Mouse (Mus musculus): Measurements from ENCODE around the gene Med17.
"Not testable (repeated sequence)": the region's sequence is repeated elsewhere in the genome, so short reads cannot be mapped to it uniquely, and the experiment has no call there.

The Med17 gene

GRCm38 (mm10) chr9:15279649-15280490 is at the start of gene Med17:
Gene Med17, minus strand, starts transcription at chr9:15279931.
- peak; percentile 97 for DNase-seq (ENCODE audit: low read depth)

GRCm38 (mm10) chr9:15318170-15318742 is 38.5 kb upstream of the Med17 start:
- DNase-seq (ENCODE audit: low read depth): no peak

DNA sequence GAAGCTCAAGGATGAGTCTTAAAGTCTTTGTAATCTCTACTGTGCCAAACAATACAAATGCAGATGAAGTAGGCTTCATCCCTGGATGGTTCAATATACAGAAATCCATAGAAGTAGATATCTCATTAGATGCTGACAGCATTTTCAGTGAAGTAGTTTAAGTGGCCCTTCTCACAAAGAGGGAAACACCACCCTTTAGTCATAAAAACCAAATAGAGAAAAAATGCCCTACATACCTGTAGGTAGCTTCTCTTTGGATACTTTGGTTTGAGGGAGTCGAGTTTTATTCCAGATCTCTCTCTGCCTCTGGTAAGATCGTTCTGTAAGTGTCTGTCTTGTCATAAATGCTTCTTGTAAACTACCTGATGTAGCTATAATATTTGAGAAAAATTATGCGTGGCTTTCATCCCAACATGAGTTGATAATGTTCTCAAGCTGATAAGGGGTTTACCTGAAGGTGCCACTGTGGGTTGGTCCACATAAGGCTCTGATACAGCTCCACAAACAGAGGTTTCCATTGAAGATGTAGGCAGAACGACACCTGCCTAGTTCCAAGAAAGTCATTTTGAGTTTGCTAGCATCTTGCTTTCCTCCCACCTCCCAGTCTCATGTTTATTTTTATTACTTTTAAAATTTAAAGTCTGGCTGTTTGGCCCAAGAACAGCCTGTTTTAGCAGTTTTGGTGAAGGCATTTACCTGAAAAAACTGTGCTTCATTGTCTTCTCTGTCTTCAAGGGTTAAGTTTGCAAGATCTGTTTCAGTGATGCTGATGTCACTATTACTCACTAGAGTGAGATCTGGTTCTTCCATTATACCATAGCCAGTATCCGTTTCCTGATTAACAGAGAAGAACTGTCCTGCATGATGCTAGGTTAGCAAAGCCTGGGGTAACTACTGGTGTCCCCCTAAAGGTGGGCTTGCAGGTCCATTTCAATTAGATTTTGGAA is 37.8 kb upstream of the Med17 start:
- no peak for DNase-seq (ENCODE audit: low read depth)

DNA sequence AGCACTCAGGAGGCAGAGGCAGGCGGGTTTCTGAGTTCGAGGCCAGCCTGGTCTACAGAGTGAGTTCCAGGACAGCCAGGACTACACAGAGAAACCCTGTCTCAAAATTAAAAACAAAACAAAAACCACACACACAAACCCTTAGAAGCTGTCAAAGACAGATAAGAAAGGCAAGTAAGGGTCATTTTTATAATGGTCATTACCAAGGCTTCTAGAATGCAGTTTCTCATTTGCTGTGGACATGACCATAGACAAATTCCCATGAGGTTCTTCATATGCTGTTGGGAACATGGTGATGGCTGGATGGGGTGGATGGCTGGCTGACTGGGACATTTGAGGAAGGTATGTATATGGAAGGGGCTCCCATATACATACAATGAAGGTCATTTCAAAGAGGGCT is 36.6 kb upstream of the Med17 start:
- DNase-seq (ENCODE audit: low read depth): not testable (repeated sequence)

DNA sequence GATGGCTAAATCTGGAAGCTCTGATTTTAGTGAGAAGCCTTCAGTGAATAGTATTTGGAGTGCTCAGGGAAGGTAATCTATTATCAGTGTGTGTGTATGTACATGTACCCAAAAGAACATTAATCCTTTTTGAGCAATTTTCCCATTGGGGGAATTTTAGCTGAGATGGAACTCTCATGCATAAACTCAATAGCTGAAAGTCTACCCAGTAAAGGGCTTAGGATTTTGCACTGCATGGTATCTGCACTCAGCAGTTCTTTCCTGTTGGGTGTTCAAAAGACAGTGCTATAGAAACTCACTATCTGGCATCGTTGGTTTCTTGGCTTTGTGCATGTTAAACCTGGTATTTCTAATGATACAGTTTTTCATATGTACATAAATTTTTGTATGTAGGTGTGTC is 34.9 kb upstream of the Med17 start:
- no peak for DNase-seq (ENCODE audit: low read depth)

GRCm38 (mm10) chr9:15313633-15314032 is 33.9 kb upstream of the Med17 start:
- DNase-seq (ENCODE audit: low read depth): no peak

DNA sequence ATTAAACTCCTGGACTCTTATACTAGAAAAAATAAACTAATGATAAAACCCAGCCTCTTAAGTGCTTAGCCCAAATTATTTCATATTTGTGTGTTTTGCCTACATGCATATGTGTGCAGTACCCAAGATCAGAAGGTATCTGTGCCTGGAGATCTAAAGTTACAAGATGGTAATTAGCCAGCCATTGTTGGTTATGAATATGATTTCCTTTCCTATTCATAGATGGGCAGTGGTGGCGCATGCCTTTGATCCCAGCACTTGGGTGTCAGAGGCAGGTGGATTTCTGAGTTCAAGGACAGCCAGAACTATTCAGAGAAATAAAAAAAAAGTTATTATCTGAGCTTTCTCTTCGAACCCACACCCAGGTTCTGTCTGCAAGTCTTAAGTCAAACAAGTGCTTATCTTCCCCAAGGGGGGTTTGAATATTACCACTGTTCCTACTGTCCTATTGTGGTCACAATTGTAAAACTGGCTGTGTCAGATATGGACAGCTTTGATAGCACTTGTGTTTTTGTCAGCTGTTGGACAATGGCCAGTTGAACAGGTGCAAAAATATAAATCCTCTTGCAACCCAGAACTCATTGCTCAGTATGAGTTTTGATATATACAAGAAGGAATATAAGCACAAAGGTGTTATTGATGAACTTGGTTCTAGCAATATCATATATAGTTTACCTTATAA is 32.5 kb upstream of the Med17 start:
- no peak for DNase-seq (ENCODE audit: low read depth)

DNA sequence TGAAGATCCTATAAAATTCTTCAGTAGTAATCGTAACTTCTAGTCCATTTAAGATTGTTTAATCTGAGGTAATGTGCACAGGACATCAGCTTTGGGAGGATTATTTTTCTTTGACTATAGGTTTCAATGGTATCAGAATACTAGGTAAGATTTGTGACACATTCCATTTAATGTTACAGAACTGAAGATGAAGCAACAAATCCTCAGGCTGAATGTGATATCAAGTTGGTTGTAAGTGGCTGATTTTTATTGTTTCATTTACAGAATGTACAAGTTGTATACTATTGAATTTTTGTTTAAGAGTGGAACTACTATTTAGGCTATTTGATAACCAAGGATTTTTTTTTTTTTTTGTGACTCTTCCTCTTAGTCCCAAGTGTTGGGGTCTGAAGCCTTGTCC is 30.4 kb upstream of the Med17 start:
- DNase-seq (ENCODE audit: low read depth): no peak

GRCm38 (mm10) chr9:15309425-15309824 is 29.7 kb upstream of the Med17 start:
- no peak for DNase-seq (ENCODE audit: low read depth)

DNA sequence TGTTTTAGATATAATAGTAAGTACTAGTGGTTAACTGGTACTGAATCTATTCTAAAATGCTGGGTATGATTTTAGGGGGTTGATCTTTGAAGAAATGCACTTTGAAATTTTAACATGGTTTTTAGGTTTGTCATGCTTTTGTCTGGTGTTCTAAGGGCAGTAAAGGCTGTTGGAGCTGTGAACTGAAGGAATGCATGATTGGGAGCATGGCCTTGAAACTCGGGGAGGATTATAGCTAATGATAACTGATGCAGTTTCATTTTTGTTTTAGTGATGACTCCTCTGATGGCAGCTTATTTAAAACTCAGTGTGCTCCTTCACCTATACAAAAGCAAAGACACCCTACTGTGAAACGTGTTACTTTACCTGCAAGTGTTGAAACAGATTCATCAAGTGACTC is 28.5 kb upstream of the Med17 start:
- DNase-seq (ENCODE audit: low read depth): no peak

DNA sequence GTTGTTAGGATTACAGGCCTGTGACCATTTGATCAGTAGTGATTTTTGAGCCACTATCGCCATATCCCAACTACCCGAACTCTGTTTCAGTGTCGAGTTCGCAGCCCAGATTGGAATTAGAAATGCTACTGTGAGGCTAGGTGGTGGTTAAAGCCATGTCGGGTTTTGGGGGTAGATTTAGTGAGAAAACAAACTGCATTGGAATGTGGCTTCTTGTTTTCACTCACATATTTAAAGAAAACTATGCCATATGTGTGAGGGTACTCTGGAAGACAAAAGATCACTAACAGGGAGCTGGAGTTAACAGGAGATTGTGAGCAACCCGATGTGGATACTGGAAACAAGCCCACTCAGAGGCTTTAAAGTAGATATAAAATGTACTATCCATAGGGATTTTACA is 27.5 kb upstream of the Med17 start:
- DNase-seq (ENCODE audit: low read depth): peak; percentile 33

GRCm38 (mm10) chr9:15306398-15307119 is 26.8 kb upstream of the Med17 start, which contains the start of gene 4931406C07Rik:
Gene 4931406C07Rik, minus strand, starts transcription at chr9:15306448.
- peak; percentile 48 for DNase-seq (ENCODE audit: low read depth)

DNA sequence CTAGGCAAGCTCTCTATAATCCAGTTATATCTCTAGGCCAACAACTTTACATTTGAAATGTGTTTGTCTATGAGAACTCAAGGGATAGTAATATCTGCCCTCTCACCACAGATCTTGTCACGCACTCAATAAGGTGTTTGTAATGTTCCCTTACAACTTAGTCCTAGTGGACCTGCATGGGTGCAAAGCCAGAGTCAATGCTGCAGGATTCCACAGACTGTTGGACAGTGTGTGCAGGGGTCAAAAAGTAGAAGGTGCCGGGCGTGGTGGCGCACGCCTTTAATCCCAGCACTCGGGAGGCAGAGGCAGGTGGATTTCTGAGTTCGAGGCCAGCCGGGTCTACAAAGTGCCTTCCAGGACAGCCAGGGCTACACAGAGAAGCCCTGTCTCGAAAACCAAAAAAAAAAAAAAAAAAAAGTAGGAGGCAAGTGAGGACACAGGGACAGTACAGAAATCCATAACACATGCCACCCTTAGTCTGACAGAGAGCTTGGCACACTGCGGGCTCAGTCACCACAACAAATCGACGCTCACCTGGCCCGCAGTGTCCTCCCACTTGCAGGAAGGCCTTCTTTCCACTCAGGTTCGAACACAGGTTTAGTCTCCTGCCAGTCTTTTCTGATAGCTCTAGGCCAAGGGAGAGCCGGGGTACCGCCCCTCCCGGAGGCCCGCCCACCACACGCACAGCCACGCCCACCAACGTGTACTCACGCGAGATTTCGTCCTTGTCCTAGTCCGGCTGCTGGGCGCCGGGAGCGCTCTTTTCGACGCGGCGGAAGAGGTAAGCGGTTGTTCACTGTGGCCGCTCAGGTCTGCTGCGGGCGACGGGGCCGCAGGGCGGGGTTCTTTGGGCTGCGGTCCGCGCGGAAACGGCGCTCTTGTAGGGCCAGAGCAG is 26.0 kb upstream of the Med17 start, which contains the start of gene Taf1d:
Taf1d (plus strand) TSS at position 712 of the 895 bp plus-strand sequence.
- DNase-seq (ENCODE audit: low read depth): peak; percentile 98

- no peak for DNase-seq (ENCODE audit: low read depth)
Measured at GRCm38 (mm10) chr9:15302881-15303280, 23.1 kb upstream of the Med17 start.

- not testable (repeated sequence) for DNase-seq (ENCODE audit: low read depth)
Measured at GRCm38 (mm10) chr9:15302006-15302405, 22.3 kb upstream of the Med17 start.

DNA sequence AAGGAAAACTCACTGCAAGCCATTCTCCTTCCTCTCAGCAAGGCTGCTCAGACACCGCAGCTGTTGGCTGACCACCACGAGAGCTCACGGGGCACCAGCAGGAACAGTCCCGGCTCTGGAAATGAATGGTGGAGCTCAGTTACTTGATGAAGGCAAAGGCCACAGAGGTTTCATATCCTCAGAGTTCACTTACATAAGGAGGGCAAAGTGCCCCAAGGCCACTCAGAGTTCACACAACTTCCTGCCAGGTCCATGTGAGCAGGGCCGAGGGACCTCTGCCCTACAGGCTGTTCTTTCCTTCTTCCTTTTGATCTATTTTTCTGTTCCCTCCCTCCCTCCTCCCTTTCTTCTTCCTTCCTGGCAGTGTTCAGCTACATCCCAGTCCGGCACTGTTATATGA is 21.7 kb upstream of the Med17 start:
- DNase-seq (ENCODE audit: low read depth): no peak

DNA sequence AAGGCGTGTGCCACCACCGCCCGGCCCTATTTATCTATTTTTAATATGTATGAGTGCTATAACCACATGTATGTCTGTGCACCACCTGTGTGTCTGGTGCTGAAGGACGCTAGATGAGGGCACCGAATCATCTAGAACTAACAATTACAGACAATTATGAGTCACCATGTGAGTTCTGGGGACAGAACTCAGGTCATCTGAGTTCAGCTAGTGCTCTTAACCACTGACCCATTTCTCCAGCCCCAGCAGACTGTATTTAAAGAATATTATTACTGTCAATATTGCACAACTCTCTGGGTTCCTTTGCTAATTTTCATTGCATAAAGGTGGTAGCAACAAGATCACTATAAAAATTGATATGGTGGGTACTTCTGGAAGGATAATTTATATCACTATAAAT is 20.3 kb upstream of the Med17 start:
- no peak for DNase-seq (ENCODE audit: low read depth)

GRCm38 (mm10) chr9:15298451-15298850 is 18.7 kb upstream of the Med17 start:
- no peak for DNase-seq (ENCODE audit: low read depth)

- no peak for DNase-seq (ENCODE audit: low read depth)
Measured at GRCm38 (mm10) chr9:15297112-15297511, 17.4 kb upstream of the Med17 start.

GRCm38 (mm10) chr9:15289251-15289650 is 9.5 kb upstream of the Med17 start:
- DNase-seq (ENCODE audit: low read depth): no peak
